Mouse (Mus musculus) kidney, adult 8-10 months (tissue): ENCODE results near the gene Olfr212.
"Not testable (repeated sequence)": the region's sequence is repeated elsewhere in the genome, so short reads cannot be mapped to it uniquely, and the experiment has no call there.

Source experiments
- DNase-seq, 2 experiments: peaks; one replicate each; pipeline ENCODE4 v3.0.0; 2022

Olfr212 gene

GRCm38 (mm10) chr6:116506302-116507003 lies at the start of gene Olfr212:
Olfr212 (plus strand) TSS chr6:116506516.
- DNase-seq = not testable (repeated sequence)

GRCm38 (mm10) chr6:116458728-116459127 lies 47.6 kb upstream of the Olfr212 start:
- DNase-seq = no peak

GRCm38 (mm10) chr6:116459232-116459631 lies 47.1 kb upstream of the Olfr212 start:
- no peak for DNase-seq

- DNase-seq = peak in 1 of 2 experiments; percentile 4
These were observed 45.6 kb upstream of the Olfr212 start, which contains the start of gene Alox5 for GRCm38 (mm10) chr6:116460544-116461283. Alox5 (minus strand) TSS chr6:116461178.

- peak in 1 of 2 experiments; percentile 8 for DNase-seq
These were observed 38.2 kb upstream of the Olfr212 start for GRCm38 (mm10) chr6:116468081-116468480.

- no peak for DNase-seq
These were observed 21.2 kb upstream of the Olfr212 start for GRCm38 (mm10) chr6:116485081-116485480.

GRCm38 (mm10) chr6:116486833-116487232 lies 19.5 kb upstream of the Olfr212 start:
- no peak for DNase-seq

GRCm38 (mm10) chr6:116488791-116489190 lies 17.5 kb upstream of the Olfr212 start, which contains the start of gene Olfr211:
Olfr211 (plus strand) TSS chr6:116489091.
- DNase-seq = no peak

GRCm38 (mm10) chr6:116493742-116494141 lies 12.6 kb upstream of the Olfr212 start:
- DNase-seq = no peak

- DNase-seq = no peak
These were observed 10.4 kb upstream of the Olfr212 start for GRCm38 (mm10) chr6:116495960-116496359.

GRCm38 (mm10) chr6:116514832-116515231 lies 8.5 kb downstream of the Olfr212 start:
- no peak for DNase-seq

- no peak for DNase-seq
These were observed 31.8 kb downstream of the Olfr212 start, which contains the start of gene Olfr213 for GRCm38 (mm10) chr6:116538156-116538555. Olfr213 (plus strand) TSS chr6:116538456.

GRCm38 (mm10) chr6:116542500-116542899 lies 36.2 kb downstream of the Olfr212 start:
- no peak for DNase-seq

- DNase-seq = not testable (repeated sequence)
These were observed 44.5 kb downstream of the Olfr212 start, which contains the start of gene Gm5580 for GRCm38 (mm10) chr6:116550841-116551240. Gm5580 (plus strand) TSS chr6:116551141.

GRCm38 (mm10) chr6:116553935-116554334 lies 47.6 kb downstream of the Olfr212 start, which contains the start of gene Olfr214:
Olfr214 (plus strand) TSS chr6:116554235.
- no peak for DNase-seq

GRCm38 (mm10) chr6:116554952-116555351 lies 48.6 kb downstream of the Olfr212 start:
- no peak for DNase-seq
